Mouse (Mus musculus) bone marrow macrophage, adult 2 months (primary cell): ENCODE results near the gene Tbl1xr1.

Experiments
- CTCF ChIP-seq: IDR thresholded peaks from 2 replicates; pipeline ENCODE4 v1.5.1; 2012; ENCODE audit warnings: low read depth, mild to moderate bottlenecking, low read length, moderate library complexity
- POLR2A ChIP-seq: IDR thresholded peaks from 2 replicates; pipeline ENCODE4 v1.6.1; 2012; ENCODE audit warnings: mild to moderate bottlenecking, low read depth, low read length, borderline replicate concordance

- TF ChIP-seq CTCF (no peak), POLR2A (no peak)
Measured at GRCm38 (mm10) chr3:22077657-22078475, 1.4 kb downstream of the Tbl1xr1 start.
